Mouse (Mus musculus): ENCODE results near the gene Gm20388.
"Not testable (repeated sequence)": the region's sequence is repeated elsewhere in the genome, so short reads cannot be mapped to it uniquely, and the experiment has no call there.

The Gm20388 gene

GRCm38 (mm10) chr8:120334261-120334660, 423.6 kb downstream of the Gm20388 start:
- DNase-seq (ENCODE audit: low spot score in 2 of 2), result not testable (repeated sequence)

GRCm38 (mm10) chr8:120334878-120335261, 424.2 kb downstream of the Gm20388 start:
- DNase-seq (ENCODE audit: low spot score in 2 of 2), result no peak

- DNase-seq (ENCODE audit: low spot score in 2 of 2), result no peak
Observed at GRCm38 (mm10) chr8:120335262-120336086, 424.8 kb downstream of the Gm20388 start.

DNA sequence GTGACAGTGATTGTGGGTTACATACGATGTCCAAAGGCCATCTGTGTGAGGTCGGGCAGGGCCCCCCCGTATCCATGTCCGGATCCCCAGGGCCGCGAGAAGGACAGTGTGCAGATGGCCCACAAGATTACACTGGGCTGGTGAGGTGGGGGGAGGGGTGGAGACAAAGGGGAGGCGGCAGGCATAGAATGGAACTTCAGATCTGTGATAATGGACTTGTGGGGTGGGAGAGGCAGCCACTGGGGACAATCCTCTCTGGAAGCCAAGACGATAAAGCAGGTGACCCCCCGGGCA, 425.4 kb downstream of the Gm20388 start:
- no peak for DNase-seq (ENCODE audit: low spot score in 2 of 2)

GRCm38 (mm10) chr8:120336909-120337555, 426.4 kb downstream of the Gm20388 start:
- no peak for DNase-seq (ENCODE audit: low spot score in 2 of 2)

DNA sequence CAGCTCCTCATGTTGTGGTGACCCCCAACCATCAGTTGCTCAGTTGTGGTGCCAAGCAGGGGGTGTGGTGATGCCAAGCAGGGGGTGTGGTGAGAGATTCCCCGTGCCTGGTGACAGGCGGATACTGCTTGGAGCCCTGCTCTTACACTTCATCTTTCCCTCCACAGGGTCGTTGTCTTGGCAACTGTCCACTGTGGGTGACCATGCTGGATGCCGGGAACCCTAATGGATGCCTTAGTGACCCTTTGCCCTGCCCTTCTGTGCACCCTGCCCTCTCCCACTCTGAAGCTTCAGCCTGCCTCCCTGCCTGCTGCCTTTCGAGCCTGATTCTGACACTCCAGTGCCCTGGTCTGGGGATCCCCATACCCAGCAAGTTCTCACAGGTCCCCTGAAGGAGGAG, 427.0 kb downstream of the Gm20388 start:
- DNase-seq (ENCODE audit: low spot score in 2 of 2), result no peak

DNA sequence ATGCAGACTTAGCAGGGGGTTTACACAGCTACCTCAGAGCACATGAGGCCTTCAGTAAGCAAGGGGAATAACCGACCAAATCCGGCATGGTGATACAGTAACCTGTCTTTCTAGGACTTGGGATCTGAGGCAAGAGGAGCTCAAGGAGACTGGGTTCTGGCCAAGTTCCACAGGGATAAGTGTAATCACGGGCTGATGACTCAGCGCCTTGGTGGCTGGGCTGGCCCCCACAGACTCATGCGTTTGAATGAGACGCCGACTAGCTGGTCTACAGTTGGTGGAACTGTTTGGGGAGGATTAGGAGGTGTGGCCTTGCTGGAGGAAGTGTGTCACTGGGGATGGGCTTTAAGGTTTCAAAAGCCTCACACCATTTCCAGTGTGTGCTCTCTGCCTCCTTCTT, 428.0 kb downstream of the Gm20388 start:
- no peak for DNase-seq (ENCODE audit: low spot score in 2 of 2)

DNA sequence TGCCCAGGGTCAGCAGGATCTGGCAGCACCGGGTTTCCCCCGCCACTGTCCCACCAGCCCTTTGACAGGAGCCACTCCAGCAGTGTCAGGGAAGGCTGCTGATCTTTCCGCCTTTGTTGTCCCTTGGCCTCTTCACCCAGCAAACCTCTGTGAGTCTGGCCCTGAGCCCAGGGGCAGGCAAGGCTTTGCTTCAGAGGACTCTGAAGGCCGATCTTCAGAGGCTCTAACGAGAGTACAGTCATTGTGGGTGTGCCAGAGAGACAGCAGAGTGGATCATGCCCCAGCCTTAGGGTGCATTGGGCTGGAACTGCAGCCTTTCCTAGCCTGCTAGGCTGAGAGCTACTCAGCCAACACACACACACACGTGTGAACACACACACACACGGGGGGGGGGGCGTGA, 429.1 kb downstream of the Gm20388 start:
- no peak for DNase-seq (ENCODE audit: low spot score in 2 of 2)

- no peak for DNase-seq (ENCODE audit: low spot score in 2 of 2)
Observed at GRCm38 (mm10) chr8:120341124-120341523, 430.5 kb downstream of the Gm20388 start.

- no peak for DNase-seq (ENCODE audit: low spot score in 2 of 2)
Observed at GRCm38 (mm10) chr8:120342847-120343548, 432.4 kb downstream of the Gm20388 start.

DNA sequence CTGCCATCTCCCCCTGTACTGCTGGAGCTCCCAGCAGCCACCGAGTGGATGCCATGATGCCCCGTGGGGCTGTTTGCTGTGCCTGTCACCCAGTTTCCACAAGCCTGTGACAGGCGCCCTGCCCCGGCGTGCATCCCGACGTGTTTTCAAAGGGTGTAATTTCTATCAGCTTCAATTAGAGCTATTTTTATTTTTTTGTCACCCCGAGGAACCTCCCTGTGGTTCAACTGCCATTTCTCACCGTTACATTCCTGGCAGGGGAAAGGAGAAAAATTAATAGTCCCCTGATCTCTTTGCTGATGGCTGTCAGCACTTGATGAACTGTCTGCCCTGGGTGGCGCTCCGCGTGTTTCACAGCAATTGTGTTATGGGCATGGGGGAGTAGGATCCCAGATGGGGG, 432.9 kb downstream of the Gm20388 start:
- DNase-seq (ENCODE audit: low spot score in 2 of 2), result no peak

- no peak for DNase-seq (ENCODE audit: low spot score in 2 of 2)
Observed at GRCm38 (mm10) chr8:120344166-120344565, 433.5 kb downstream of the Gm20388 start.

DNA sequence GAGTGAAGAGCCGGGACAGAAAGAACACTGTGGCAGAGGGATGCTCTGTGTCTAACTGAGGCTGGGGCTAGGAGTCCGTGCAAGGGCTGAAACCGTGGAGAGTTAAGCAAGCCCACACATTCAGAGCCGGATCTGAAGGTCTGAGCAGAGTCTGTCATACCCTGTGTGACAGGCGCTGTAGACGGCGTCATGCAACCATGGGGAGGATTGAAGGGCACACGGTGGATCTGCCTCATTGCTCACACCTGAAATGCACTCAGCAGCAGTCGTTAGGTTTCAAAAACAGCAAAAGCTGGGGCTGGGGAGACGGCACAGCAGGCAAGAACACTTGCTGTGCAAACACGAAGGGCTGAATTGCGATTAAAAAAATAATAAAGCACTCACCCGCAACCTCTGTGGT, 433.9 kb downstream of the Gm20388 start:
- DNase-seq (ENCODE audit: low spot score in 2 of 2), result no peak

DNA sequence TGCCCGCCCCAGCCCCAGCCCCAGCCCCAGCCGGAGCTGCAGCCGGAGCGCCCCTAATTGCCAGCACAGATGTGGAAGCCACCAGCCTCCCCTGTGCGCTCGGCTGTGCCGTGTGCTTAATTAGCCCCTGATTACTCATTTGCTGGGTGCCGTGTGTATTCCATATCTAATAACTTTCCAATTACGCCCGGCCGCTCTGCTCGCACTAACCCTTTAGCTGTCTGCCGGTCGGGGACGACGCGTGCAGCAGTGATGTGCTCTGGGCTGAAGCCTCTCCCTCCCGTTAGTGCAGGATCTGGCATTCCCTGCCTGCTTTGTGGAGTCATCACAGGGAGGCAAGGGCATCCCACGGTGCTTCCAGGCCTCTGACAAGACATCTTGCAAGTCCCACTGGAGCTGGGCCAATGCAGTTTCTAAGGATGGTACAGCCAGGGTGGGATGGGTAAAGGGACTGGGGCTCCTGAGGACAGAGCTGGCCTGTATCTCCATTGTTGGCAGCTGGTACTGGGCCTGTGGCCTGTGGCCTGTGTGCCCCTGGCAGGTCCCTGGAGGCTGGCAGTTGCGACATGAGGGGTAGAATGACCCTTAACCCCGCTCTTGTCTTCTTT, 437.2 kb downstream of the Gm20388 start:
- no peak for DNase-seq (ENCODE audit: low spot score in 2 of 2)

DNA sequence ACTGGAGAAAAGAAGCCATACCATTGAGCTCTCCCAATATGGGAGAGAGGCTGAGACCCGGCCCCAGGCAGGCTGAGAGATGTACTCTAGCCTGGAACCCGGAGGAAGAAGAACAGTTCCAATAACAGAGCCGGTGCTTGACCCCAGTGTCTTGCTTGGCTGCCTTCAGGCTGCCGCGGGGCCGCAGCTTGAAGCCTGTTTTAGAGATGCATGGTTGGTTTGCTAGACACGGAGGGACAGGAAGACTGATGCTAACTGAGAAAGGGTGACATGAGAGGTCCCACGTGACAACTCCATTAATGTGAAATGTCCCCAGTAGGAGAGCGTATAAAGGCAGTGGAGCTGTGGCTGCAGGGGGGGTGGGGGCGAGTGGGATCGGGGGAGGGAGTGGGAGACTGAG, 438.3 kb downstream of the Gm20388 start:
- DNase-seq (ENCODE audit: low spot score in 2 of 2), result no peak

- no peak for DNase-seq (ENCODE audit: low spot score in 2 of 2)
Observed at GRCm38 (mm10) chr8:120351332-120352071, 440.9 kb downstream of the Gm20388 start.

GRCm38 (mm10) chr8:120352096-120352495, 441.5 kb downstream of the Gm20388 start:
- DNase-seq (ENCODE audit: low spot score in 2 of 2), result peak; percentile 55 to 62

DNA sequence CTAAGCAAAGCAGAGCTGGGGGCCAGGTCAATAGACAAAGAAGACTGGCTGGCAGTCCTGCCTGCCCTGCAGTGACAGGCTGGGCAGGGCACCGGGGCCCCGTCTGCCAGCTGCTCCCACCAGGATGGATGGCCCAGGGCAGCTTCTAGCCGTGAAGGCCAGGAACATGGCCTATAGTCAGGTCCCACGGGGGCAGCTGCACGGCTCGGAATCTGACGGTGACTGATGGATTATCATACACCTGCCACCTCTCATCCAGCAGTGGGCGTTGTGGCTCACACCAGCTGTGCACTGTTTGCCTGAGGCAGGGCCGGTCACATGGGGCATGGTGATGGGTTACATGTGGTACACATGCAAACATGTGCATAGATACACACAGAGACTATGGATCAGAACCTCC, 445.4 kb downstream of the Gm20388 start:
- no peak for DNase-seq (ENCODE audit: low spot score in 2 of 2)

DNA sequence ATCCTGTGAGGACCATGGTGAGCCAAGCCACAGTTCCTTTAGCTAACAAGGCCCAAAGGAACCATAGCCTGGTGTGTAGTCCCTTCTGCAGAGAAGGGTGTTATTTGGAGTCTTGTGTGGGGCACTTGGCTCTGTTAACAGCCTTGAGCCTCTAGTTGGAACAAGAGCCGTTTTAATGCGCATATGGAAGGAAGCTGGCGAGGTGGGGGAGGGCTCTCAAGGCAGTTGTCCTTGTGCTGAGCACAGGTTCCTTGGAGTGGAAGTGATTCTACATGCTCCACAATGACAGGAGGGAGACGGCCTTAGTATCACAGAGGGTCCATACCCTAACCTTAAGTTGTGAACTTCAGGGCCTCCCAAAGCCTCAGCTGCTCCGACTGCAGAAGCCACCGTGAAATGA, 446.9 kb downstream of the Gm20388 start:
- DNase-seq (ENCODE audit: low spot score in 2 of 2), result no peak

DNA sequence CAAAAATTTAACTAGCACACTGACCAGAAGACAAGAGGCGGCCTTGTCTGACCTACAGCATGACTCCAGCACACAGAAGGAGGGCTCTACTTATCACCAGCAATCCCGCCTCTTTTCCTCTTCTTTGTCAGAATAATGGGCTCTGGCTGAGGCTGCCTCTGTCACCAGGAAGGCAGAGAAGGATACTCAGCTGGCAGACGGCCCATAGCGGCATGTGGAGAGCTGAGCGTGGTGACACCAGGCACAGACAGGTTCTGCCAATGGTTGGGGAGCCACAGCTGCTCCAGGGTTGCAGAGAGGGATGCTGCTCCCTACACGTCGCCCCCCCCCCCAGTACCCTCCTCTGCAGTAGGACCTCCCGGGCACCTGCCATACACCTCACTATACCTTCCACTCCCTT, 450.7 kb downstream of the Gm20388 start:
- DNase-seq (ENCODE audit: low spot score in 2 of 2), result no peak

GRCm38 (mm10) chr8:120363552-120364071, 453.0 kb downstream of the Gm20388 start:
- DNase-seq (ENCODE audit: low spot score in 2 of 2), result no peak
